Mouse (Mus musculus) bone marrow macrophage, adult 2 months (primary cell): Measurements from ENCODE around the gene Tgtp1.
"Not testable (repeated sequence)": the region's sequence is repeated elsewhere in the genome, so short reads cannot be mapped to it uniquely, and the experiment has no call there.

Experiments used
- CTCF ChIP-seq: IDR thresholded peaks from 2 replicates; pipeline ENCODE4 v1.5.1; 2012; ENCODE audit warnings: low read depth, mild to moderate bottlenecking, low read length, moderate library complexity
- POLR2A ChIP-seq: IDR thresholded peaks from 2 replicates; pipeline ENCODE4 v1.6.1; 2012; ENCODE audit warnings: mild to moderate bottlenecking, low read depth, low read length, borderline replicate concordance

GRCm38 (mm10) chr11:48991740-48992520 is 2.0 kb downstream of the Tgtp1 start, which contains the start of gene Gm12185:
- not testable (repeated sequence) for TF ChIP-seq POLR2A, CTCF
